Mouse (Mus musculus): ENCODE measurements around the gene Adgrf5.

- TF ChIP-seq CTCF (IDR thresholded peaks at IDR 0.05): no peak
- TF ChIP-seq EP300 (IDR thresholded peaks at IDR 0.05): no peak
Observed at GRCm38 (mm10) chr17:43363921-43364320, 3.7 kb downstream of the Adgrf5 start.
